Mouse (Mus musculus): Measurements from ENCODE around the gene Myo15b. TPM values are rescaled to one million over a fixed set of nuclear protein-coding genes. Genes with fewer than 3 reads are reported as not detected.

Myo15b gene
- under 1 TPM; 0.36 to 0.79 TPM for total RNA-seq (2021)
- long read RNA-seq, experiment 1, partial matches to known transcripts = 0 of 1 reads
- long read RNA-seq, experiment 1, other reads (novel, unspliced or antisense) = 1 of 1 reads
- long read RNA-seq, experiment 2 = 0 reads

- H3K4me3 ChIP-seq = no peak within 1 kb of the TSS
- TF ChIP-seq CTCF (IDR thresholded peaks at IDR 0.05) = no peak
- no peak within 1 kb of the TSS for H3K27ac ChIP-seq
- intact Hi-C loops (cut with DNase I) = no loop called here
- no peak for DNase-seq (ENCODE audit: extremely low spot score in 1 of 2, low spot score in 2 of 2)
Observed at GRCm38 (mm10) chr11:115858354-115858753, at the start of gene Myo15b. Myo15b (plus strand) TSS chr11:115858406.

DNA sequence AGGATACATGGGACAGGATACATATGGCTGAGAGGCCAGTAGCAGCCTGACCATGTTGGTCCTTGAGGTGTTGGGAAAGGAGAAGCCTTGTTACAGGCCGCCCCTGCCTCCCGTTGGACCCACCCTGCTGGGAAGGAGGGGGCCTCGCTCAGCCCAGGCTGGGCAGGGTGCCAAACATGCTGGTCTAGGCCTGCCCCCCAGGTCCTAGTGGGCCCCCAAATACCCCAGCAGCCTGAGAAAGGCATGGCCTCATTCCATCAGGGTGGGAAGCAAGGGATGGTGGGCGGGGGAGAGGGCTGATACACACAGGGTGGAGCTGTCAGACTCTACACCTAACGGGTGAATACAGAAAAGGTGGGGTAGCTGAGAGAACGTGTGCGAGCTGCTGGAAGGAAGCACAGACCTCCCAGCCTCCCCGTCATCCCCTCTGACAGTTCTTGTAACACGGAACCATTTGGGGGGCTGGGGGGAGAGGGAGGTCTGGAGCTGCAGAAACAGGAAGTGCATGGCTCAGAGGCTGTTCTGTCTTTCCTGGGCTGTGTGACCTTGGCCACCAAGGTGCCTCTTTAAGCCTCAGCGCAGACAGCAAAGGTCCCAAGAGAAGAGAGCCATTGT lies 49.4 kb upstream of the Myo15b start:
- Histone ChIP-seq H3K4me3 (no peak overlapping the region), H3K27ac (peak overlapping the region; percentile 71)
- no peak for TF ChIP-seq CTCF (IDR thresholded peaks at IDR 0.05)
- DNase-seq (ENCODE audit: extremely low spot score in 1 of 2, low spot score in 2 of 2) = no peak
- intact Hi-C loops (cut with DNase I) = no loop called here

DNA sequence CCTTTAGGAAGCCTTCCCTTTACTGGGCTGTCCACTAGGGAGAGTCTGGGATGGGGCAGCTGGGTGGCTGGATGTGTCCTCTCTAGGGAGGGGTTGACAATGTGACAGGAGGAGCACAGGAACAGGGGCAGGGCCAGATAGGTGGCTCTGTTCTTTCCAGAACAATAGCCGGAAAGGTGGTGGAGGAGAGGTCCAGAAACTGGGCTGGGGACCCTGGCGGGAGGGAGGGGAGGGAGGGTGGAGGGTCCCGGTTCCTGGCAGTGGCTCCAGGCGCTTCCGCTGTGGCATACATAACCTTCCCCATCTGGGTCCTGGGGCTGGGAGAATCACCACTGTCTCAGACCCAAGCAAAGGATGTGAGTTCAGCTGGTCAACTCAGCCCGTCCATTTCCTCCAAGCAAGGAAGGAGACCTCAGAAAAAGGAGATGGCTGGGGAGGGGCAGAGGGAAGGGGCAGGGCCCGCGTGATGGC lies 48.9 kb upstream of the Myo15b start:
- no peak; the same call in 1 of the 2 replicates for TF ChIP-seq CTCF (IDR thresholded peaks at IDR 0.05)
- Histone ChIP-seq H3K27ac (peak overlapping the region; percentile 71), H3K4me3 (no peak overlapping the region; the same call in 1 of the 2 replicates)
- intact Hi-C loops (cut with DNase I) = no loop called here
- DNase-seq (ENCODE audit: extremely low spot score in 1 of 2, low spot score in 2 of 2) = no peak

DNA sequence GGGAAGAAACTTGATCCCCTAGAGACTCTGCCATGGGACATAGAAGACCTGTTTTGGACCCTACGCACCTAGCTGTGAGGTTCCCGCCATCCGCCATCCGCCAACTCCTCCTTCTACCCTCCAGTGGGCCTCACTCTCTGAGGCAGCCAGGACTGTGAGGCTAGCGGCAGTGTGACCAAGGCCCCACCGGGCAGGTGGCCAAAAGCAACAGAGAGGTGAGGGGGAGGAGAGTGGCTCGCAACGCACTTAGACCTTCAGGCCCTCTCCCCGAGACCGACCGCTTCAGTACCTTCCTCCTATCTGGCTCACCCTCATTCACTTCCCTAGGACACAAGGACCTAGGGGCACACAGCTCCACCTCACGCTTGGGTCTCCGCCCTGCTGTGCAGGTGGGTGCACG lies 47.8 kb upstream of the Myo15b start:
- H3K4me3 ChIP-seq = peak overlapping the region; percentile 73
- H3K27ac ChIP-seq = peak overlapping the region; percentile 61
- no peak for TF ChIP-seq CTCF (IDR thresholded peaks at IDR 0.05)
- DNase-seq (ENCODE audit: extremely low spot score in 1 of 2, low spot score in 2 of 2) = no peak
- intact Hi-C loops (cut with DNase I) = loop anchor here (10.0 kb wide), 1 partner anchor 316 kb away; the partner anchor contains the start of gene Nt5c

DNA sequence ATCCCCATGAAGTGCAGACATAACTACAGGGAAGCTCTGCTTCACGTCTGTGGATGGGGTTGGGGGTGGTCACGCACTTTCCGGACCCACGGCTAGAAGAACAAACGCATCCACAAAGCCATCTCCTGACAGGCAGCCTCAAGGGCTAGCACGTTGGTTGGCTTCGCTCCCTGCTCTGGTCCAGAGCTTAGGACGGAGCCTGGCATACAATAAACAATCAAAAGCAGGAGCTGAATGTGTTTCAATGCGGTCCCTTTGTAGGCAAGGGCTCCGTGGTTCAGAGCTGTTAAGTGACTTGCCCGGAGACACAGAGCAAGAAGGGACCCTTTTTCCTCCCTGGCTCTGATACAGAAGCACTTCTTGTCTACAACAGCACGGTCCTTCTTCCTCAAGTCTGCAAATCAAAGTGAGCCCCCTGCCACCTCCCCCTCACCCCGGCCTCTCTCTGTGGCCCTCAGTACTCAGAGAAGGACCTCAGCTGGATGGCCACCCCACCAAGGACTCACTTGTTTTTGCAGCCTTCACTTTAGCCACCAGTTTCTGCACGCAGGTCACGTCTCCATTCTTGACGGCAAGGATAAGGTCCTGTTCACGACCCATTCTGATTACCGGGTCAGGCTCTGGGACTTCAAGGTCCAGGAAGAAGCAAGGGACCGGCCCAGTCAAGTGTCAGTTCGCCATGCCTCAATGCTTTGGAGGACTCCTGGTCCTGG lies 46.7 kb upstream of the Myo15b start:
- intact Hi-C loops (cut with DNase I) = loop anchor here (2.0 to 10.0 kb wide), 2 partner anchors 31 to 317 kb away; partner anchors contain the start of gene Nt5c
- DNase-seq (ENCODE audit: extremely low spot score in 1 of 2, low spot score in 2 of 2) = no peak
- peak overlapping the region; percentile 61 for H3K27ac ChIP-seq
- H3K4me3 ChIP-seq = peak overlapping the region; percentile 73
- TF ChIP-seq CTCF (IDR thresholded peaks at IDR 0.05) = no peak

GRCm38 (mm10) chr11:115812095-115812494 lies 46.1 kb upstream of the Myo15b start:
- no peak for DNase-seq (ENCODE audit: extremely low spot score in 1 of 2, low spot score in 2 of 2)
- peak overlapping the region; percentile 61 for H3K27ac ChIP-seq
- H3K4me3 ChIP-seq = peak overlapping the region; percentile 73
- intact Hi-C loops (cut with DNase I) = loop anchor here (2.0 to 10.0 kb wide), 2 partner anchors 31 to 317 kb away; partner anchors contain the start of gene Nt5c
- TF ChIP-seq CTCF (IDR thresholded peaks at IDR 0.05) = no peak

- no peak for DNase-seq (ENCODE audit: extremely low spot score in 1 of 2, low spot score in 2 of 2)
- intact Hi-C loops (cut with DNase I) = loop anchor here (1.0 to 10.0 kb wide), 3 partner anchors 32 to 318 kb away; partner anchors contain the start of gene Nt5c
- peak overlapping the region; percentile 66 for H3K27ac ChIP-seq
Observed at GRCm38 (mm10) chr11:115812533-115813420, 45.4 kb upstream of the Myo15b start.

DNA sequence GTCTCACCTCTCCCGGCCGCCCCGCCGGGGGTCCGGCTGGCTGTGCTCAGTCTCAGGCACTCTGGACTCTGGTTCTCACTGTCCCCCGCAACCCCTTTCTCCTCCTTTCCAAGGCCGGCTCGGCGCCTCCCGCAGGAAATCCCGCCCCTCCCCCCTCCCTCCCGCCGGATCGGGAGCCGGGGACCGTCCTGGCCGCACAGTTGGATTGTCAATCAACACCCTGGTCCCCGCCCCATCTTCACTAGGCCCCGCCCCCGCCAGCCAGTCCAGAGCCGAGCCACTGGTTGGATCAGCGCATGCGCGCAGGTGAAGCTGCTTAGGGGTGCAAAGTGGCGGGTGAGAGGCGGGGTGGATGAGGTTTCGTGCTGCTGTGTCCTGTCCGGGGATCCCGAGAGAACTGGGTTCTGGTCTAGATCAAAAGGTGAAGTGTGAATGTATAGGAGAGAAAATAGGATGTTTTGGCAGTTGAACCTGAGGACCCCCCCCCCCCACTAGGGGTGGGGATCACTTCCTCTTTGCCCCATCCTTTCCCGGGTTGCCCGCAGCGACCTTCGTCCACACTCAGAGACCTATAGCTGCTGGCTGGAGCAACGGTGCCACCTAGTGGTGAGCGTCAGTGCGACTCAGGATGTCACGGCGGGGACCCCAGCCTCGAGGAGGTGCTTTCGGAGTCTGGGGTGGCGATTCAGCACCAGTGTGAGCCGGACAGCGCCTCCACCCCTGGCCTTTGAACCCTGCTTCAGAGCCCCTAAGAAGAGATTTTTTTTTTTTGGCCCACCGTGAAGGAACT lies 44.5 kb upstream of the Myo15b start, which contains the start of gene Caskin2:
Caskin2 (minus strand) TSS at position 133 of the 790 bp plus-strand sequence.
- peak within 1 kb of the TSS; percentile 73 for H3K4me3 ChIP-seq
- DNase-seq (ENCODE audit: extremely low spot score in 1 of 2, low spot score in 2 of 2) = peak; percentile 88 to 90
- intact Hi-C loops (cut with DNase I) = loop anchor here (1.0 to 10.0 kb wide), 5 partner anchors 33 to 319 kb away; partner anchors contain the start of gene Nt5c
- H3K27ac ChIP-seq = peak within 1 kb of the TSS; percentile 66
- TF ChIP-seq CTCF (IDR thresholded peaks at IDR 0.05) = peak; percentile 93

More at GRCm38 (mm10) chr11:115812533-115813420, 45.4 kb upstream of the Myo15b start:
- H3K4me3 ChIP-seq = peak overlapping the region; percentile 73
- no peak for TF ChIP-seq CTCF (IDR thresholded peaks at IDR 0.05)

GRCm38 (mm10) chr11:115814605-115815450 lies 43.4 kb upstream of the Myo15b start, which contains the start of gene Tsen54:
Tsen54 (plus strand) TSS chr11:115814724.
- intact Hi-C loops (cut with DNase I) = loop anchor here (1.0 to 10.0 kb wide), 3 partner anchors 93 to 320 kb away; partner anchors contain the start of gene Nt5c
- Histone ChIP-seq H3K27ac (peak within 1 kb of the TSS; percentile 55), H3K4me3 (peak within 1 kb of the TSS; percentile 73)
- TF ChIP-seq CTCF (IDR thresholded peaks at IDR 0.05) = no peak; the same call in 1 of the 2 replicates
- DNase-seq (ENCODE audit: extremely low spot score in 1 of 2, low spot score in 2 of 2) = peak; percentile 87 to 91

Data from left cerebral cortex, adult 2 months (tissue).